In genomic region chr1:106961023-106961422, GRCm38 (mm10) we compare ENCODE assay signal across 10 mouse cellular contexts. TPM values are rescaled to one million over a fixed set of nuclear protein-coding genes. Genes with fewer than 3 reads are reported as not detected.
DNase-seq lines count a peak whose midpoint lies in the region; ATAC-seq lines count a peak whose summit lies in the region.
"Had no signal": no experiment of that assay in that cellular context is flagged by ENCODE, and none has a peak within 500 bp of the region (broad histone marks: within the 10 kb centered on the region; RNA-seq: fewer than 3 reads in every experiment).

No protein-coding gene starts in this region.

- DNase-seq in adrenal gland, postnatal 36 days: peak; percentile 27 to 36
- no peak for DNase-seq in adrenal gland, postnatal 4 days (ENCODE audit: low spot score in 2 of 2)
- peak; percentile 6 for DNase-seq in midbrain, embryonic 14.5 days
- DNase-seq in hindbrain, embryonic 10.5 days (ENCODE audit: low spot score): no peak
- no peak for DNase-seq in heart, embryonic 10.5 days (ENCODE audit: low spot score)

- H3K27ac ChIP-seq in midbrain, embryonic 14.5 days (replicated peaks; ENCODE audit: low read depth, low read length): no peak overlapping the region
- H3K27ac ChIP-seq in midbrain, embryonic 15.5 days: no peak overlapping the region
- H3K27ac ChIP-seq in hindbrain, embryonic 10.5 days: no peak overlapping the region
- no peak overlapping the region for H3K27ac ChIP-seq in heart, embryonic 10.5 days
- H3K27ac ChIP-seq: embryonic facial prominence, embryonic 15.5 days had no signal

- H3K4me2 ChIP-seq in midbrain, embryonic 14.5 days (ENCODE audit: low read length): no peak overlapping the region
- no peak overlapping the region for H3K4me2 ChIP-seq in midbrain, embryonic 15.5 days
- H3K4me2 ChIP-seq: embryonic facial prominence, embryonic 15.5 days had no signal

- no peaks in the 10 kb centered on the region for H3K9me3 ChIP-seq in midbrain, embryonic 14.5 days (ENCODE audit: control insufficient read depth, low read length)
- no peaks in the 10 kb centered on the region for H3K9me3 ChIP-seq in midbrain, embryonic 15.5 days
- no peaks in the 10 kb centered on the region for H3K9me3 ChIP-seq in hindbrain, embryonic 10.5 days
- H3K9me3 ChIP-seq in heart, embryonic 10.5 days: no peaks in the 10 kb centered on the region
- H3K9me3 ChIP-seq: embryonic facial prominence, embryonic 15.5 days had no signal

- no peaks in the 10 kb centered on the region for H3K4me1 ChIP-seq in midbrain, embryonic 14.5 days (ENCODE audit: control insufficient read depth, insufficient read depth, low read length)
- H3K4me1 ChIP-seq in midbrain, embryonic 15.5 days: no peaks in the 10 kb centered on the region
- H3K4me1 ChIP-seq in hindbrain, embryonic 10.5 days (replicated peaks): no peaks in the 10 kb centered on the region
- H3K4me1 ChIP-seq in heart, embryonic 10.5 days: no peaks in the 10 kb centered on the region
- H3K4me1 ChIP-seq: embryonic facial prominence, embryonic 15.5 days had no signal

- no peak overlapping the region for H3K4me3 ChIP-seq in midbrain, embryonic 14.5 days (replicated peaks; ENCODE audit: low read depth, low read length)
- no peak overlapping the region for H3K4me3 ChIP-seq in midbrain, embryonic 15.5 days
- no peak overlapping the region for H3K4me3 ChIP-seq in hindbrain, embryonic 10.5 days
- no peak overlapping the region for H3K4me3 ChIP-seq in heart, embryonic 10.5 days
- H3K4me3 ChIP-seq: embryonic facial prominence, embryonic 15.5 days had no signal

- H3K36me3 ChIP-seq in midbrain, embryonic 14.5 days (ENCODE audit: control insufficient read depth, insufficient read depth, low read length): no peaks in the 10 kb centered on the region
- H3K36me3 ChIP-seq in midbrain, embryonic 15.5 days (replicated peaks): no peaks in the 10 kb centered on the region
- H3K36me3 ChIP-seq in hindbrain, embryonic 10.5 days: no peaks in the 10 kb centered on the region
- no peaks in the 10 kb centered on the region for H3K36me3 ChIP-seq in heart, embryonic 10.5 days
- H3K36me3 ChIP-seq: embryonic facial prominence, embryonic 15.5 days had no signal

- H3K27me3 ChIP-seq in midbrain, embryonic 14.5 days (ENCODE audit: control insufficient read depth, insufficient read depth, low read length): no peaks in the 10 kb centered on the region
- H3K27me3 ChIP-seq in midbrain, embryonic 15.5 days (replicated peaks): no peaks in the 10 kb centered on the region
- H3K27me3 ChIP-seq in hindbrain, embryonic 10.5 days (ENCODE audit: insufficient read depth, poor library complexity, severe bottlenecking): no peaks in the 10 kb centered on the region
- H3K27me3 ChIP-seq in heart, embryonic 10.5 days (ENCODE audit: insufficient read depth, poor library complexity, severe bottlenecking): no peaks in the 10 kb centered on the region
- H3K27me3 ChIP-seq: embryonic facial prominence, embryonic 15.5 days had no signal

- WGBS in midbrain, embryonic 14.5 days: 54% methylated on average over 3 of the region's 3 CpGs
- WGBS in midbrain, embryonic 15.5 days: 44% methylated on average over 3 of the region's 3 CpGs
- 54% methylated on average over 3 of the region's 3 CpGs for WGBS in hindbrain, embryonic 10.5 days
- WGBS in heart, embryonic 10.5 days: 44% methylated on average over 3 of the region's 3 CpGs

- no peak overlapping the region for H3K9ac ChIP-seq in midbrain, embryonic 14.5 days (replicated peaks; ENCODE audit: low read length)
- H3K9ac ChIP-seq in midbrain, embryonic 15.5 days: no peak overlapping the region
- H3K9ac ChIP-seq: embryonic facial prominence, embryonic 15.5 days had no signal

- no peak for ATAC-seq in midbrain, embryonic 14.5 days (ENCODE audit: low FRiP score, low TSS enrichment)
- no peak for ATAC-seq in midbrain, embryonic 15.5 days (replicated peaks)
- peak; percentile 91 for ATAC-seq in common myeloid progenitor, adult 5-6 weeks (replicated peaks; ENCODE audit: low read depth, poor library complexity, severe bottlenecking)
- ATAC-seq in megakaryocyte progenitor cell, adult 5-6 weeks (replicated peaks; ENCODE audit: poor library complexity): peak; percentile 98

RNA-seq across cellular contexts. Expression of gene Serpinb13, which starts 19.8 kb away (rescaled TPM):
- total RNA-seq in adrenal gland, postnatal 36 days (2021): not detected
- not detected for total RNA-seq in adrenal gland, postnatal 4 days (2021)
- polyA plus RNA-seq in midbrain, embryonic 14.5 days (2014; fragmentation: Nextera tagmentation; extraction: Ambion mirVana): not detected in 2 replicates
- polyA plus RNA-seq in midbrain, embryonic 15.5 days (2015; fragmentation: Nextera tagmentation; extraction: Ambion mirVana): not detected in 2 replicates
- total RNA-seq in common myeloid progenitor, adult 5-6 weeks (2017): not detected in 2 replicates
- total RNA-seq in megakaryocyte progenitor cell, adult 5-6 weeks (2015): not detected in 2 replicates
- not detected in 2 replicates for total RNA-seq in megakaryocyte progenitor cell, adult 5-6 weeks (2017)
- polyA plus RNA-seq in hindbrain, embryonic 10.5 days (2016; fragmentation: Nextera tagmentation; extraction: Ambion mirVana): not detected in 2 replicates
- not detected in 2 replicates for polyA plus RNA-seq in heart, embryonic 10.5 days (2016; fragmentation: Nextera tagmentation; extraction: Ambion mirVana)
- polyA plus RNA-seq: spleen, adult 2 months had no signal

RNA-seq across cellular contexts. Expression of gene Serpinb12, which starts 26.8 kb away (rescaled TPM):
- not detected for total RNA-seq in adrenal gland, postnatal 36 days (2021)
- not detected for total RNA-seq in adrenal gland, postnatal 4 days (2021)
- polyA plus RNA-seq in midbrain, embryonic 14.5 days (2014; fragmentation: Nextera tagmentation; extraction: Ambion mirVana): not detected in 2 replicates
- not detected in 2 replicates for polyA plus RNA-seq in midbrain, embryonic 15.5 days (2015; fragmentation: Nextera tagmentation; extraction: Ambion mirVana)
- total RNA-seq in common myeloid progenitor, adult 5-6 weeks (2017): not detected in 2 replicates
- 0.24 TPM in 1 of 2 replicates, not detected in the other for total RNA-seq in megakaryocyte progenitor cell, adult 5-6 weeks (2015)
- not detected in 2 replicates for total RNA-seq in megakaryocyte progenitor cell, adult 5-6 weeks (2017)
- not detected in 2 replicates for polyA plus RNA-seq in hindbrain, embryonic 10.5 days (2016; fragmentation: Nextera tagmentation; extraction: Ambion mirVana)
- polyA plus RNA-seq in heart, embryonic 10.5 days (2016; fragmentation: Nextera tagmentation; extraction: Ambion mirVana): 0.09 TPM in 1 of 2 replicates, not detected in the other
- polyA plus RNA-seq: spleen, adult 2 months had no signal

Comparison
In these comparisons a context has a peak if more than half of its experiments do, and no peak if none do; other contexts are left out.
1. DNase-seq: peak in adrenal gland, postnatal 36 days (2 of 2) and midbrain, embryonic 14.5 days (single experiment); none in adrenal gland, postnatal 4 days (0 of 2), hindbrain, embryonic 10.5 days (single experiment) and heart, embryonic 10.5 days (single experiment).
2. ATAC-seq: peak in common myeloid progenitor, adult 5-6 weeks (single experiment) and megakaryocyte progenitor cell, adult 5-6 weeks (single experiment); none in midbrain, embryonic 14.5 days (single experiment) and midbrain, embryonic 15.5 days (single experiment).